Mouse (Mus musculus) frontal cortex, adult (tissue): ENCODE data around the gene St14.
"Not testable (repeated sequence)": the region's sequence is repeated elsewhere in the genome, so short reads cannot be mapped to it uniquely, and the experiment has no call there.

ENCODE experiments used
- ATAC-seq: cut with Nextera tagmentation; 2 replicates; pipeline ENCODE4 v1.9.2; 2017; ENCODE audit warnings: mild to moderate bottlenecking, moderate library complexity, mixed read lengths; ENCODE audit not compliant: low TSS enrichment

Gene St14

GRCm38 (mm10) chr9:31086754-31087145, 44.9 kb downstream of the St14 start:
- no peak for ATAC-seq

GRCm38 (mm10) chr9:31086085-31086753, 45.4 kb downstream of the St14 start:
- ATAC-seq = peak; percentile 74

GRCm38 (mm10) chr9:31085556-31085955, 46.1 kb downstream of the St14 start:
- no peak for ATAC-seq

- no peak for ATAC-seq
These were observed 48.9 kb downstream of the St14 start for GRCm38 (mm10) chr9:31082771-31083170.

GRCm38 (mm10) chr9:31082054-31082666, 49.5 kb downstream of the St14 start:
- ATAC-seq = peak; percentile 75

- no peak; the same call in 1 of the 2 replicates for ATAC-seq
These were observed 50.9 kb downstream of the St14 start for GRCm38 (mm10) chr9:31080726-31081125.

- no peak for ATAC-seq
These were observed 56.8 kb downstream of the St14 start for GRCm38 (mm10) chr9:31074836-31075235.

- no peak for ATAC-seq
These were observed 57.9 kb downstream of the St14 start for GRCm38 (mm10) chr9:31073797-31074196.

GRCm38 (mm10) chr9:31072256-31072655, 59.4 kb downstream of the St14 start:
- ATAC-seq = no peak

- ATAC-seq = no peak
These were observed 60.9 kb downstream of the St14 start for GRCm38 (mm10) chr9:31070706-31071105.

GRCm38 (mm10) chr9:31058723-31059122, 72.9 kb downstream of the St14 start:
- peak; percentile 88 for ATAC-seq

- ATAC-seq = not testable (repeated sequence)
These were observed 80.1 kb downstream of the St14 start for GRCm38 (mm10) chr9:31051509-31051908.

GRCm38 (mm10) chr9:31050208-31050607, 81.4 kb downstream of the St14 start:
- ATAC-seq = no peak
